Mouse (Mus musculus) cerebellum, postnatal 10 days (tissue): ENCODE measurements at regions not wholly inside any gene's neighbourhood (a gene's known extent, or its start where the extent isn't known, plus 50 kb on each side); places are given as distances from the start of the nearest gene placed in this dataset.
"Not testable (repeated sequence)": the region's sequence is repeated elsewhere in the genome, so short reads cannot be mapped to it uniquely, and the experiment has no call there.

ENCODE experiments used
- DNase-seq, 2 experiments: peaks; one replicate each; pipeline ENCODE4 v3.0.0; 2021; ENCODE audit warnings: mixed read lengths in 2 of 2

GRCm38 (mm10) chr9:83728428-83728827 lies 77.6 kb downstream of the Elovl4 start:
- DNase-seq: no peak

- DNase-seq: peak; percentile 88
Measured at GRCm38 (mm10) chr9:83727462-83728189, 78.5 kb downstream of the Elovl4 start.

- peak; percentile 12 to 32 for DNase-seq
Measured at GRCm38 (mm10) chr9:83726979-83727378, 79.1 kb downstream of the Elovl4 start.

- peak; percentile 60 to 63 for DNase-seq
Measured at GRCm38 (mm10) chr9:83726105-83726504, 80.0 kb downstream of the Elovl4 start.

GRCm38 (mm10) chr9:83725545-83725944 lies 80.5 kb downstream of the Elovl4 start:
- no peak for DNase-seq

- DNase-seq: no peak
Measured at GRCm38 (mm10) chr9:83720982-83721381, 85.1 kb downstream of the Elovl4 start.

GRCm38 (mm10) chr9:83719811-83720210 lies 86.3 kb downstream of the Elovl4 start:
- DNase-seq: no peak

- not testable (repeated sequence) for DNase-seq
Measured at GRCm38 (mm10) chr9:83718084-83718483, 88.0 kb downstream of the Elovl4 start.

GRCm38 (mm10) chr9:83716101-83716763 lies 89.8 kb downstream of the Elovl4 start:
- no peak for DNase-seq

- no peak for DNase-seq
Measured at GRCm38 (mm10) chr9:83707361-83707760, 98.7 kb downstream of the Elovl4 start.

GRCm38 (mm10) chr9:83706071-83706470 lies 100.0 kb downstream of the Elovl4 start:
- DNase-seq: no peak

GRCm38 (mm10) chr9:83704186-83704585 lies 101.9 kb downstream of the Elovl4 start:
- DNase-seq: no peak

- DNase-seq: no peak
Measured at GRCm38 (mm10) chr9:83700916-83701315, 105.2 kb downstream of the Elovl4 start.

GRCm38 (mm10) chr9:83700056-83700455 lies 106.0 kb downstream of the Elovl4 start:
- no peak for DNase-seq

- peak; percentile 89 to 93 for DNase-seq
Measured at GRCm38 (mm10) chr9:83691332-83692198, 114.5 kb downstream of the Elovl4 start.
